Mouse (Mus musculus): ENCODE data around the gene Crx.

DNA sequence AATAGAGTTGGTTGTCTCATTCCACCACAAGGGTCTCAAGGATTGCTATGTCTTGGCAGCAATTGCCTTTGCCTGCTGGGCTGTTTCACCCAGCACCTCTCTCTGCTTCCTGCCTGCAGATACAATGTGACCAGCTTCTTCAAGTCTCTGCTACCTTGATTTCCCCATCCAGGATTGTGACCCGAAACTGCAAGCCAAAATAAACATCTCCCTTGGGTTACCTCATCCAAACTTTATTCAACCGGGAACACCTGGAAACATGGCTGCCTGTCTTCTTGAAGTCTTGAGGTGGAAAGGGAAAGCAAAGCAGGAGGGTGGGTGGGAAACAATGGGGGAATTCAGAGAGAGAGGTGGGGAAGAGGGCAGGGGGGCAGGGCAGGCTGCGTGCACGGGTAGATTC, 37.2 kb upstream of the Crx start:
- no peak for TF ChIP-seq POLR2A (IDR thresholded peaks at IDR 0.05; ENCODE audit: low read depth, low read length)
- TF ChIP-seq CTCF (IDR thresholded peaks at IDR 0.05; ENCODE audit: extremely low read depth, insufficient read length, insufficient replicate concordance, low read depth, low read length), result no peak

All from small intestine, adult 2 months (tissue).